Mouse (Mus musculus) intestine, postnatal 0 days (tissue): ENCODE data around the gene Rab11fip3. TPM values are rescaled to one million over a fixed set of nuclear protein-coding genes. Genes with fewer than 3 reads are reported as not detected.
A peak's percentile ranks its signal among the peaks of the same experiment; 100 is the strongest.

Source experiments
- ATAC-seq: fragments of 200-750 bp; cut with Nextera tagmentation; 2 replicates; pipeline ENCODE4 v1.8.0; 2017; ENCODE audit warnings: mild to moderate bottlenecking, moderate TSS enrichment, moderate library complexity
- H3K27ac ChIP-seq: fragments of 300-500 bp; sonication (generic); 2 replicates; pipeline ENCODE4 v1.5.1; 2014; ENCODE audit warnings: mild to moderate bottlenecking, low read depth, low read length, moderate library complexity
- H3K27me3 ChIP-seq: fragments of 300-500 bp; sonication (generic); replicated peaks from 2 replicates; pipeline ENCODE4 v1.6.1; 2014; ENCODE audit warnings: low read length, mixed read lengths; ENCODE audit not compliant: control insufficient read depth, insufficient read depth
- H3K36me3 ChIP-seq: fragments of 300-500 bp; sonication (generic); 2 replicates; pipeline ENCODE4 v1.6.1; 2014; ENCODE audit warnings: mild to moderate bottlenecking, moderate library complexity; ENCODE audit not compliant: control insufficient read depth, insufficient read depth
- H3K4me1 ChIP-seq: fragments of 300-500 bp; sonication (generic); replicated peaks from 2 replicates; pipeline ENCODE4 v1.6.1; 2014; ENCODE audit warnings: antibody characterized with exemption, low read length, mixed read lengths; ENCODE audit not compliant: control insufficient read depth, insufficient read depth
- H3K4me2 ChIP-seq: fragments of 300-500 bp; sonication (generic); replicated peaks from 2 replicates; pipeline ENCODE4 v1.6.1; 2014; ENCODE audit warnings: low read depth, mild to moderate bottlenecking, moderate library complexity
- H3K4me3 ChIP-seq: fragments of 300-500 bp; sonication (generic); 2 replicates; pipeline ENCODE4 v1.5.1; 2014; ENCODE audit warnings: low read depth, low read length
- H3K9ac ChIP-seq: fragments of 300-500 bp; sonication (generic); 2 replicates; pipeline ENCODE4 v1.6.1; 2014; ENCODE audit warnings: mild to moderate bottlenecking, low read depth, low read length
- H3K9me3 ChIP-seq: fragments of 300-500 bp; sonication (generic); 2 replicates; pipeline ENCODE4 v1.6.1; 2016; ENCODE audit warnings: mixed run types; ENCODE audit not compliant: control insufficient read depth
- CTCF ChIP-seq: sonication (generic); IDR thresholded peaks from 2 replicates; pipeline ENCODE4 v1.5.1; 2016; ENCODE audit warnings: low read depth, mild to moderate bottlenecking, control low read depth, antibody characterized with exemption, moderate library complexity
- WGBS: fragments of 180-500 bp; shearing (Covaris S2); extraction: QIAGEN DNeasy Blood & Tissue Kit; methylation state at CpG from one replicate; pipeline ENCODE4 v1.1.7; 2014; 5-methylcytosine and 5-hydroxymethylcytosine counted together
- polyA plus RNA-seq: library from polyadenylated mRNA; unstranded; fragments of >200 nt; fragmentation: Nextera tagmentation; extraction: Ambion mirVana; gene quantifications from 2 replicates; pipeline ENCODE4 v1.2.1, GENCODE M21; 2015

The Rab11fip3 gene
- polyA plus RNA-seq, 1 experiment from 2014 or later, result 32.3 TPM

DNA sequence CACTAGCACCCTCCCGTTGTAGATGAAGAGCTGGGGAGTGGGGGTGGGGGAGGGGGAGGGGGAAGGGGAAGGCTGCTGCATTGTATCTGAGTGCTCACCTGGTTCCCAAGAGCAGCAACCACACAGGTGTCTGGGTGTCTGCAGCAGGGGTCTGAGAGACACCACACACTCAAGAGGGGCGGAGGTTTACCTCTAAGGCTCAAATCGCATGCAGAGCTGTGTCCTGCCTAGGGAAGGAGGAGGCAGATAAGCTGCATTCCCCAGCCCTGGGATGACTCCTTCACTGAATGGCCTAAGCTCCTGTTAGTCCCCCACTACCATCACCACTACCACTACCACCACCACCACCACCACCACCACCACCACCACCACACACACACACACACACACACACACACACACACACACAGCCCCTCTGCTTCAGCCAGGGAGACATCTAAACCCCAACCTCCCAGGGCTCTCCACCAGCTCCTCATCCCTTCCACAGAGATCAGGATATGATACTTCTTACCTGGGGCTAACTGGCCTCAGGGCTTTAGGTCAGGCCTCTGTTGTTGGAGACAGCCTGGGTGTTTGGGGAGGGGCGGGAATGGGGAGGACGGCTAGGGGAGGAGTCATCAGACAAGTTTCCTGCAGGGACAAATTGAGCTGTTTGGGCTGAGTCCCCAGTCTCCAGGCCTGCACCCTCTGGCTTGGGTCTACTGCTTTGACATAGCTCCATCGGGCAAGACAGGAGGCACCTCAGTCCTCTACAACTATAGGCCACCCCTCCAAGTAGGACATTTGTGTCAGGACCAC, 124.8 kb downstream of the Rab11fip3 start, which contains the start of the genes Pigq and Nhlrc4:
Gene Pigq, minus strand, starts transcription at position 571 of the 798 bp plus-strand sequence.
Gene Nhlrc4, minus strand, starts transcription at position 596 of the 798 bp plus-strand sequence.
- no peaks in the 10 kb centered on the region for H3K27me3 ChIP-seq
- no peak within 1 kb of the TSS for H3K9ac ChIP-seq
- TF ChIP-seq CTCF, result no peak
- WGBS, result 50% methylated on average over 5 of the region's 6 CpGs
- no peak for ATAC-seq
- H3K4me2 ChIP-seq, result no peak within 1 kb of the TSS
- H3K9me3 ChIP-seq, result no peaks in the 10 kb centered on the region
- no peak within 1 kb of the TSS for H3K27ac ChIP-seq
- no peak within 1 kb of the TSS for H3K4me3 ChIP-seq
- no peaks in the 10 kb centered on the region; the same call in 1 of the 2 replicates for H3K36me3 ChIP-seq
- no peaks in the 10 kb centered on the region; the same call in 1 of the 2 replicates for H3K4me1 ChIP-seq

DNA sequence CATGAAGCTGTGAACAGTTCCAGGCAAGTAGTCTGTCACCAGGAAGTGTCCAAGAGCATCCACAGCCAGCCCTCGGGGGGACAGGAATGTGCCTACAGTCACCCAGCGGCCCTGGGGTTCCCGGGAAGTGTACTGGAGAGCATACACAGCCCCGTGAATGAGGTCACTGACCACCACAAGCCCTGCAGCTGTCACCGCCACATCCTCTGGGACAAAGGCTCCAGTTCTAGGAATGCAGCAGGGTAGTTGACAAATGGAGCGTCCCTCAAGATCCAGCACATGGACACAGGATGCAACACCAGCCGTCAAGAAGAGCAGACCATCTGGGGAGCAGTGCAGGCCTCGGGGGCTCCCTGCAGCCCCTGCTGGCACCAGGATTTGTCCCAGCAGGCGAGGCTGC, 125.6 kb downstream of the Rab11fip3 start:
- ATAC-seq, result no peak
- Histone ChIP-seq H3K4me2 (no peak overlapping the region), H3K4me1 (no peaks in the 10 kb centered on the region; the same call in 1 of the 2 replicates), H3K27me3 (no peaks in the 10 kb centered on the region), H3K27ac (no peak overlapping the region), H3K9me3 (no peaks in the 10 kb centered on the region), H3K9ac (no peak overlapping the region), H3K4me3 (no peak overlapping the region), H3K36me3 (no peaks in the 10 kb centered on the region; the same call in 1 of the 2 replicates)
- WGBS, result 75% methylated on average over 9 of the region's 9 CpGs
- no peak for TF ChIP-seq CTCF

DNA sequence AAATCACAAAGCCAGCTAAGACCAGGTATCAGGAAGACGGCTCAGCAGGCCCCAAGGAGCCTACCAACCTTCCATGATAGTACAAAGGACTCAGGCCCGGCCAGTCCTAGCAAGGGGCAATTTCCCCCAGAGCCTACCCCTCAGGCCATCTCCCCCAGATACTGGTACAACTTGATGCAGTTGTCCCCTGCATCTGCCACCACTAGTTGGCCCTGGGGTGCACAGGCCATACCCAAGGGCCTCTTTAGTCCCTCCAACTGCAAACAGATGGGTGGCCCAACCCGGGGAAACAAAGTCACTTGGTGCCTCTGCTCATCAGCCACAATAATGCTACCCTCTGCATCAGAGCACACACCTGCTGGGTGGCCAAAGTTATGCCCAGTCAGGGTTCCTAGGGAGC, 126.1 kb downstream of the Rab11fip3 start:
- Histone ChIP-seq H3K27me3 (no peaks in the 10 kb centered on the region), H3K4me3 (no peak overlapping the region), H3K9ac (no peak overlapping the region), H3K9me3 (no peaks in the 10 kb centered on the region), H3K27ac (no peak overlapping the region), H3K4me1 (no peaks in the 10 kb centered on the region; the same call in 1 of the 2 replicates), H3K4me2 (no peak overlapping the region), H3K36me3 (no peaks in the 10 kb centered on the region; the same call in 1 of the 2 replicates)
- ATAC-seq, result no peak
- TF ChIP-seq CTCF, result no peak
- WGBS, result 88% methylated on average over 3 of the region's 3 CpGs

DNA sequence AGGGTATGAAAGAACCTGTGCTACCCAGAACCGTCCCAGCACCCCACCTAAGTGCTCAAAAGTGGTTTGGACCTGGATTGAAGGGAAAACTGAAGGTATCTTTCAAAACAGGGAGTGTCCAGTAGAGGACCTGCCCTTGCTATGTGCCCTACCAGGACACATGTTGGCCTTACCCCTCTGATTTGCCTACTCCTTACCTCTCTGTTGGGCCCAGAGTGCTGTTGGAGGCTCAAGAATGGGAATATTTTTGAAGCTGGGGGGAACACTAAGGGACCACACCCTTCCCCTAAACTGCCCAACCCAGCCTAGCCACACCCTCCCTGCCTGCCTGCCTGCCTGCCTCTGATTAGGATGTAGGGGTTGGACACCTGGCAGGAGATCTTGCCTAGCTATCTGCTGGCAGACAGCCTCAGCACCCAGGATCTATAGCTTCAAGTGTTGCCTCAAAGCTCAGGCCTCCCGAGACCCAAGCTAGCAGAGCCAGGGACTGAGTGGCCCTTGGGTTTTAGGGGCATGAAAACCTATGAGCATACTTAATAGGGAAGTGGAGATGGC, 126.7 kb downstream of the Rab11fip3 start:
- no peak for TF ChIP-seq CTCF
- no peak overlapping the region; the same call in 1 of the 2 replicates for H3K4me2 ChIP-seq

DNA sequence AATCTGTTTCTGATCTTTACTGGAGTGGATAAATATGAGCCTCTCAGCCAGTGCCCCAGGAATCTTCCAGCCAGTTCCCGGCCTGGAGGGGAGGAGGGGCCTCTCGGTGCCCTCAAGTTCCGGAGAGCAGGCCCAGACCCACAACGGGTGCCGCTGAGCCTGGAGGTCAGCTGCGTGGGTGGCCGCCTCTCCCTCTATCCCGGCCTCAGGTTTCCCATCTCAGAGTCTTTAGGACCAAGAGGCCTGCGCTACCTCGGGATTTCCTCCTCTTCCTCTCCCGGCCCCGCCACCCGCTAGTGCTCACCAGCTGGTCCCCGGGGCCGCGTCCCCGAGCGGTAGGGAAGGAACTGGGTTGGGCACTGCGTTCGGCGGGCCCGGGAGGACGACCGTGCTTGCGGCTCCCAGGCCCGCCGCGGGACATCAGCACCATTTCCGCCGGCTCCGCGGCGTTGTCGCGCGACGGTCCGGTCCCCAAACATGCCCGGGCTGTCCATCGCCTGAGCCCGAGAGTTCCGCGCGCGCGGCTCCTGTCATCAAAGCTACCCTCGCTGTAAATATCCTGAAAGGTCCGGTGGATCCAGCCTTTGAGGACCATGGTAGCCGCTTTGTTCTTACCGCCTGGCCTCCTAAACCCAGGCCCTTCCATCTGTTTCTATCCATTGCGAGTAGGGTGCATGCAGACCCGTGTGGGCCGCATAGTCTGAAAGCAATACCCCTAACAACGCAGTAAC, 127.7 kb downstream of the Rab11fip3 start:
- Histone ChIP-seq H3K4me1 (no peaks in the 10 kb centered on the region; the same call in 1 of the 2 replicates), H3K4me2 (peak overlapping the region; percentile 81), H3K27me3 (no peaks in the 10 kb centered on the region), H3K9me3 (no peaks in the 10 kb centered on the region), H3K4me3 (peak overlapping the region; percentile 79), H3K27ac (peak overlapping the region; percentile 82), H3K36me3 (peaks cover 9% of the 10 kb centered on the region), H3K9ac (peak overlapping the region; percentile 79)
- no peak for TF ChIP-seq CTCF
- WGBS, result 3% methylated on average over 54 of the region's 54 CpGs
- ATAC-seq, result peak; percentile 70

More for the DNA sequence above, 126.7 kb downstream of the Rab11fip3 start:
- Histone ChIP-seq H3K4me1 (no peaks in the 10 kb centered on the region; the same call in 1 of the 2 replicates), H3K27ac (no peak overlapping the region), H3K9me3 (no peaks in the 10 kb centered on the region), H3K9ac (no peak overlapping the region), H3K36me3 (no peaks in the 10 kb centered on the region; the same call in 1 of the 2 replicates), H3K27me3 (no peaks in the 10 kb centered on the region), H3K4me3 (no peak overlapping the region)
- ATAC-seq, result no peak
- WGBS, result 90% methylated on average over 2 of the region's 2 CpGs

Other genes with a start within 250 kb of the Rab11fip3 start
- gene Wdr24, start 245.9 kb downstream of the Rab11fip3 start, polyA plus RNA-seq, result 9.6 and 10.2 TPM in 2 replicates
- gene Jmjd8, start 240.7 kb downstream of the Rab11fip3 start, polyA plus RNA-seq, result 22.7 and 23.0 TPM in 2 replicates
- gene Stub1, start 236.2 kb downstream of the Rab11fip3 start, polyA plus RNA-seq, result 245 and 246 TPM in 2 replicates
- gene Rhbdl1, start 232.3 kb downstream of the Rab11fip3 start, polyA plus RNA-seq, result 1.4 and 1.9 TPM in 2 replicates
- gene Gm20683, start 227.8 kb downstream of the Rab11fip3 start, polyA plus RNA-seq, result 0.54 and 0.90 TPM in 2 replicates
- 18.1 and 20.4 TPM in 2 replicates for gene Rhot2, start 224.7 kb downstream of the Rab11fip3 start, polyA plus RNA-seq
- gene Wdr90, start 208.1 kb downstream of the Rab11fip3 start, polyA plus RNA-seq, result 2.5 and 2.9 TPM in 2 replicates
- 51.0 and 55.9 TPM in 2 replicates for gene Mcrip2, start 200.8 kb downstream of the Rab11fip3 start, polyA plus RNA-seq
- 46.6 and 51.7 TPM in 2 replicates for gene Mettl26, start 194.5 kb downstream of the Rab11fip3 start, polyA plus RNA-seq
- 0.14 and 0.27 TPM in 2 replicates for gene Wfikkn1, start 188.7 kb downstream of the Rab11fip3 start, polyA plus RNA-seq
- 15.8 and 16.9 TPM in 2 replicates for gene Rab40c, start 149.8 kb downstream of the Rab11fip3 start, polyA plus RNA-seq
- 34.9 and 37.2 TPM in 2 replicates for gene Pigq, start 124.6 kb downstream of the Rab11fip3 start, polyA plus RNA-seq
- not detected in 2 replicates for gene Nhlrc4, start 124.6 kb downstream of the Rab11fip3 start, polyA plus RNA-seq
- gene A930017K11Rik, start 117.0 kb downstream of the Rab11fip3 start, polyA plus RNA-seq, result 0.05 and 0.09 TPM in 2 replicates
- 29.5 and 37.4 TPM in 2 replicates for gene Capn15, start 83.8 kb downstream of the Rab11fip3 start, polyA plus RNA-seq
- gene Decr2, start 20.8 kb upstream of the Rab11fip3 start, polyA plus RNA-seq, result 36.2 and 37.4 TPM in 2 replicates
- 18.5 and 20.4 TPM in 2 replicates for gene Nme4, start 26.0 kb upstream of the Rab11fip3 start, polyA plus RNA-seq
- gene Tmem8, start 43.7 kb upstream of the Rab11fip3 start, polyA plus RNA-seq, result 26.5 TPM in 2 replicates
- 142 and 143 TPM in 2 replicates for gene Mrpl28, start 53.9 kb upstream of the Rab11fip3 start, polyA plus RNA-seq
- 9.3 and 9.6 TPM in 2 replicates for gene Axin1, start 69.1 kb upstream of the Rab11fip3 start, polyA plus RNA-seq
- 9.9 and 16.3 TPM in 2 replicates for gene Pdia2, start 129.5 kb upstream of the Rab11fip3 start, polyA plus RNA-seq
- gene Rgs11, start 133.4 kb upstream of the Rab11fip3 start, polyA plus RNA-seq, result 1.1 and 1.2 TPM in 2 replicates
- gene Arhgdig, start 138.2 kb upstream of the Rab11fip3 start, polyA plus RNA-seq, result 10.5 and 11.7 TPM in 2 replicates
- 113 and 116 TPM in 2 replicates for gene Fam234a, start 174.7 kb upstream of the Rab11fip3 start, polyA plus RNA-seq
- 28.1 and 32.7 TPM in 2 replicates for gene Luc7l, start 183.3 kb upstream of the Rab11fip3 start, polyA plus RNA-seq